Mouse (Mus musculus): Measurements from ENCODE around the gene Cdc37l1. TPM values are rescaled to one million over a fixed set of nuclear protein-coding genes. Genes with fewer than 3 reads are reported as not detected.

The Cdc37l1 gene
- total RNA-seq, 1 experiment from 2014 or later = 106 TPM

DNA sequence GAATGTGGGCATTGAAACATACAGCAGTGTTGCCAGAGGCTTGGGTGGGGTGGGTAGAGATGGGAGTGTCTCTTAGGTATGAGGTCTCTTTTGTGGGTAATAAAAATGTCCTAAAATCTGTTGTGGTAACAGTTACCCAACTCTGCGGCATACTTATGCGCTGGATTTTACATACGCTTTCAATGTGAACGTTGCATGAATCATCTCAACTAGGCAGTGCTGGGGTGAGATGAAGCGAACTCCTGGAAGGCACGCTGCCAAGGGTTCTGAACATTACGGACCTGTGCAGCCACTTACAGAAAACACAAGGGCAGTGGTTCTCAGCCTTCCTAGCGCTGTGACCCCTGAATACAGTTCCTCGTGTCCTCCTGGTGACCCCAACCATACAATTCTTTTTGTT, 52.5 kb downstream of the Cdc37l1 start:
- no peak for ATAC-seq (ENCODE audit: extremely low read depth, insufficient number of reproducible peaks, low FRiP score, poor library complexity, severe bottlenecking)

DNA sequence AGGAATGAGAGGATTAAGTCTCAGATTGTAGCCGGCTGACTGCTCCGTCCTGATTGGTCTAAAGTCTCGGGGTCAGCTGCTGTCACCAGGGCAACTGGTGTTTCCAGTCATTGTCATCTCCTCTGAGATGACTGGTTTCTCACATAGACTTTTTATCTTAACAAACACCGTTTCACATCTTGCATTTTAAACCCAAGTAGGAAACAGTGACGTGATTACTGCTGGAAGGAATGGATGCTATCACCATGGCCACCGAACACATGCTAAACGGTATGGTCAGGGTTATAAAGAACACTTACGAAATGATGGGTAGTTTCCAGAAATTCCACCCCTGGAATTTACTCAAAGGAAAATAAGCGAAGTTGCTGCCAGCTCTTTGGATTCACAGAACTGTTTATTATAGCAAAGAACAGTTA, 54.2 kb downstream of the Cdc37l1 start:
- no peak for ATAC-seq (ENCODE audit: extremely low read depth, insufficient number of reproducible peaks, low FRiP score, poor library complexity, severe bottlenecking)

DNA sequence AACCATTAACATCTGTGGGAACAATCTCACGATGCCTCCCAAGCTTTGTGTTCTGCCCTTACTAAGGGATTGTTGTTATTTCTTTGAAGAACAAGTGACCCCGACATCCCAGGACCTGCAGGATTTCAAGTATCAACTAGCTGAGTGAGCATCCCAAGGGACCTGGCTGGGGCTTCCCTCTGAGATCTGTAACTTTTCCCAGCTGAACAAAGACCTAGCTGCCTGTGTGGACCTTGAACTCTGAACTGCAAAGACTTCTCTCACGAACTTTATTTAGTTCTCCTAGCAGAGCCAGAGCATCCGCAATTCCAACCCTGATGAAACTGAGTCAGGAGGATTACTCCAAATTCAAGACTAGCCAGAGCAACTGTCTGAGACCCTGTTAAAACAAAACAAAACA, 55.2 kb downstream of the Cdc37l1 start:
- no peak for ATAC-seq (ENCODE audit: extremely low read depth, insufficient number of reproducible peaks, low FRiP score, poor library complexity, severe bottlenecking)

DNA sequence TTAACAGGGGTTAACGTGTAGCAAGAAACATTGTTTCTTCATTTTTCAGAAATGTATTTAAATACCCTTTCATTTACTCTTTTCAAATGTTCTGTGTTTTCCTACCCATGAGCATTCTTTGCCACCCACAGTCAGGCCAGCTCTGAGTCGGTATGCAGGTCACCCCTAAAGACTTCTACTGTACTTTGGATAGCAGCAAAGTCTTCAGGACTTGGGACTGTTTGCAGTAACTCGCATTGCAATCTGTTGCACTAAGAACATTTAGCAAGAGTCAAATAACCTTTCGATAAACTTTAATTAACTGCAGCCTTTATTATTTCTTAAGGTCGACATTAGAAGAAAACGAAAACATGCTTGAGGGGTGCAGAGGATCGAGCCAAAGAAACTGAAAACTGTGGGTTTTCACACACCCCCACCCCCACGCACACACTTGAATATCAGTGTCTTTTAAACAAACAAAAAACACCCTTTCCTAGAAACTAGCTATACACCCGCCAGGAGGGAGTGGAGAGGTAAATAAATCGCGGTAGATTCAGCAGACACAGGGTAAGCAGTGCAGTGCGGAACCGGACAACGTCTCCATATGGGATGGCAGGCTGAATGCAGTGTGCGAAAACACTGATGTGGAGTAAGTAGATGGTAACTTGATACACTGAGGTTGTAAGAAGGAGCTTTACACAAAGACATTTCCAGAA, 56.0 kb downstream of the Cdc37l1 start:
- ATAC-seq (ENCODE audit: extremely low read depth, insufficient number of reproducible peaks, low FRiP score, poor library complexity, severe bottlenecking) = no peak

DNA sequence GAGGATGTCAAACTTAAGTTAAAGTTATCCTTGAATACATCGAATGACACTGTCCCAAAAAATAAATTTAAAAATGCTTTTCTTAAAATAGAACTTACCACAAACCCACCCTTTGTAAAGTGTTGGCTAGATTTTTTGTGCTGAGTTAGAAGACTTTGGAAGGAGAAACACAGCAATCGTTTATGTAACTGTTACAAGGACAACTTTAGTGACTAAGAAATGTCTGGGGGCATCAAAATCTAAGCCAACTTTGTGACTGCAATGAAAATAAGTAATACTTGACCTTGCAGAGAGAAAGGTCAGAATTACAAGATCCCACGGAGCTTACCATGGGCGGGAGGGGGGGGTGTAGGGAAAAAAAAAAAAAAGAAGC, 56.8 kb downstream of the Cdc37l1 start:
- no peak for ATAC-seq (ENCODE audit: extremely low read depth, insufficient number of reproducible peaks, low FRiP score, poor library complexity, severe bottlenecking)

DNA sequence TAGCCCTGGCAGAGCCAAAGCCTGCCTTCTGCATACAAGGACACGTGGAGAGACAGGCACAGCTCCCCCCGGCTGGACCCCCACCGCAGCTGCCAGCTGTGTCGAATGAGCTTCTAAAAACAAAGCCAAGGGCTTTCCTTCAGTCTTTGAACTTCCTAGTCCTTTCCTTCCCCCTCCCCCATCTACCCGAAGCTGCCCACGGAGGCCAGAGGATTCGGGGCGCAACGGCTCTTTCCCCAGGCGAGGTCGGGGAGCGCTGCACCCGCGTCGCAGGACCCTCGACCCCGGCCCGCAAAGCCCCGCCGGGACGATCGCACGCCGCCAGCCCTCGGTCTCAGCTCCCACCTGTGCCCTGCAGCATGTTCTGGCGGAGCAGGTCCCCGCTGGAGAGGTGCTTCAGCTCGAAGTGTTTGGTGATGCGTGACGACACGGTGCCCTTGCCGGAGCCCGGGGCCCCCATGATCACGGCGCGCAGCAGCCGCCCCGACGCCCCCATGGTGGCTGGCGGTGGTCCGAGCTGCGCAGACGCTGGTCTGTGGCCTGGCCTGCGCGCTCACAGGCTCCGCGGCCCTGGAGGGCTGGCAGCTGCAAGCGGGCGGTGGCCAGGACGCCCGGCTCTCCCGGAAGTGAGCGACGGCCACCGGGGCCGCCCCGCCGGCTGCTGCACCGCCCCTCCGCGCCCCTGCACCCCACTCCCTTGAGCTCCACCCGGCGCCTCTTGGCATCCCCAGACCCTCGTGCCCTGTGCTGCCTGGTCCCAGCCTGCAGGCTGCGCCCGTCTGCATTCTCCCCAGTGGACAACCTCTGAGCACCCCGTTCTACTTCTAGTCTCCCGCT, 57.4 kb downstream of the Cdc37l1 start, which contains the start of gene Ak3:
Gene Ak3 (minus strand): TSS at position 628 of the 837 bp plus-strand sequence.
- ATAC-seq (ENCODE audit: extremely low read depth, insufficient number of reproducible peaks, low FRiP score, poor library complexity, severe bottlenecking) = peak; percentile 76

DNA sequence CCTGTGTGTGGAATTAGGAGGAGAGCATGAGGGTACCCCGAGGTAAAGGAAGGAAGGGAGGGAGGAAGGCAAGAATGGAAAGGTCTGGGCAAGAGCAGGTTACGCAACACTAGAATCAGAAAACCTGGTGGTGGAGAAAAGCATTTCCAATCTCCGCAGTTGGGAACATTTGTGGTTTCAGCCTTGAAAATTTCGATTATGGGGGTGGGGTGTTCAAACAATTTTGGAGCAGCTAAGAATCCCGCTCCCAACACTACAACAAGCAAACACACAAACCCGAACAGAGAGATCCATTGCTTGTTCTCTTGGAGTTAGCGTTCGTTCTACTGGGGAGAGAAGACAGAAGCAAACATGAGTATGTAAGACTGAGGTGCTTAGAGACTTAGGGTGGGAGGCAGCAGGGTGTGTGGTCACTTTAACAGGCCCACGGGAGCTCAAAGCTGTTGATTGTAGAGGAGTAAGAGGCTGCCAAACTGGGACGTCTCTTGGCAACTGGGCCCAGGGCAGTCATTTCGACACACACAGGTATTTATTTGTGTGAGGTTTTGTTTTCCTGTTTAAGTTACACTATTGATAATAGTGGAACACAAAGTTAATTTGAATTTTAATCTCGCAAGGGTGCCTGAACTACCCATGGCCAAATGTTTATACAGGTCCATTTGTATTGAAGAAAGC, 59.4 kb downstream of the Cdc37l1 start:
- ATAC-seq (ENCODE audit: extremely low read depth, insufficient number of reproducible peaks, low FRiP score, poor library complexity, severe bottlenecking) = no peak

DNA sequence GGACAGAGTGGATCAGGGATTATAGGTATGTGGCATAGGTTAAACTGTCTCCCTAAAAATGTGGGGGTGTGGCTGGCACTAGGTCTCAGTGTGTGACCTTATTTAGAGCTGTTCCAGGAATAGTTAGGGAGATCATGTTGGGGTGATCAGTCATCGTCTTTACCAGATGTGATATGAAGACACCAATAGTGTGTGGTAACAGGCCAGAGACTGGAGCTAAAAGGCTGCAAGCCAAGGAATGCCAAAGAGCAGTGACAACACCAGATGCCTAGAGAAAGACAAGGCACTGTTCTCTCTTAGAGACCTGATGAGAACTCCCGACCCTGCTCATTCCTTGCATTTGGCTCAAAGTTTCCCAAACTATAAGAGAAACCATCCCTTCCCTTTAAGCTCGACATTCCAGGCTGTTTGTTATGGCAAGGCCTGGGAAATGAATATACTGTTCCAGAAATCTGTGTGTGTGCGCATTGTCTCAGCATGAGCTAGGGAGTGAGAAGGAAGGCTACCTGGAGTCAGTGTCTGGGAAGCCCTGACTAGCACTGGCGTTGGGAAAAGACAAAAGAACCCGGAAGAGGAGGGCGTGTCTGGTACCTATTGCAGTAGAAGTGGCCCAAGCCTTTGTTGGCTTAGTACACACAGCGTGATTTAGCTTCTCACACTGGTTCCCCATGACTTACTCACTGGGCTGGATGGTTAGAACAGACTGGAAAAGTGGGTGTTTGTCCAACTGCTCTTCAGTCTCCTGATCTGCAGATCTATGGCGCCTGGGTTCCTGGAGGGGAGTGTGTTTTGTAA, 60.2 kb downstream of the Cdc37l1 start:
- ATAC-seq (ENCODE audit: extremely low read depth, insufficient number of reproducible peaks, low FRiP score, poor library complexity, severe bottlenecking) = no peak

DNA sequence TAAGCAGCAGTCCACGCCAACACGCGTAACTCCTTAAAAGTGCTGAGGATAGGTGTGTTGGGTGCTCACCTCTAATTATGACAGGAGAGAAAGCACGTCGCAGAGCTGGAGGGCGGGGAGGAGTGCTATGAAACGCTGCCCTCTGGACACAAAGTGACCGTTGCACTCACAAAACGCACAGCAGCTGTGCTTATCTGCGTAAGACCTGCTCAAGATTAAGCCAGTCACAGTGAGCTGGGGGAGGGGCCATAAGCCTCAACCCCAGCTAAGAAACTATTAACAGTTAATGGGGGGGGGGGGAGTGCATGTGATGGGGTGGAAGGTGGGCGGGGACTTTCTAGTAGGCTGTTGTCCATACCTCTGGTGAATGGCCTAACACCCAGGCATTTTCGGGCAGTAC, 62.6 kb downstream of the Cdc37l1 start:
- no peak for ATAC-seq (ENCODE audit: extremely low read depth, insufficient number of reproducible peaks, low FRiP score, poor library complexity, severe bottlenecking)

DNA sequence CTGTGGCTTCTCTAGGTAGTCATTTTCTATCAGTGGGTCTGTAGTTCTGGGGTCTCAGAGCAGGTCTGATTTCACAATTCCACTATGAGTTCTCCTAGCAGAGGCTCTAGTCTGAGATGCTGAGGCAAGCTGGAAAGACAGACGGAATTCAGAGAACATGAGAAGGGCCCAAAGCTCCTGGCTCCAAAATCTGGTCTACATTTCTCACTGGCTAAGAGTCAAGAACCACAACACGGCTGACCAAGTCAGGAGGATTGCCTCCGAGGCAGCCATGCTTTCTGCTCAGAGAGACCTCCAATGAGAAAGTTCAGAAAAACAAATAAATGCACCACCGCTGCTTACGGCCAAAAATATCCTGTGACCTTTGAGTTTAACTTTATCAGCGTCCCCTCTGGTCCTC, 64.4 kb downstream of the Cdc37l1 start:
- ATAC-seq (ENCODE audit: extremely low read depth, insufficient number of reproducible peaks, low FRiP score, poor library complexity, severe bottlenecking) = no peak

DNA sequence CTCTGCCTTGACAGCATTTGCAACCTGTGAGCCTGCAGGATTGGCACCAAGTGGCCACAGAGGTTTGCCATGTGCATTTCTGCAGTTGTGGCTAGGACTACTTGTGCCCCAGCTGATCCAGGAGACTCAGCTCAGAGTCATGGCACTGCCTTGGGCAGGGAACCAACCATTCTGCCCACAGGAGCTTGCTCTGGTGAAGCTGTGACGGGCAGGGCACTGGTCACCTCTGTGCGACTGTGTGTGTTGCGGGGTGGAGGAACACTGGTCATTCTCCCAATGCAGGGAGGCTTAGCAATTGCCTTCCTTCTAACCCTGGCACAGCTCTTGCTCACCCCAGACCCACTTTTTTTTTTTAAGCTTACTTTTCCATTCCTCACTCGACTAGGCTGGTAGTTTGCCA, 65.3 kb downstream of the Cdc37l1 start:
- no peak for ATAC-seq (ENCODE audit: extremely low read depth, insufficient number of reproducible peaks, low FRiP score, poor library complexity, severe bottlenecking)

DNA sequence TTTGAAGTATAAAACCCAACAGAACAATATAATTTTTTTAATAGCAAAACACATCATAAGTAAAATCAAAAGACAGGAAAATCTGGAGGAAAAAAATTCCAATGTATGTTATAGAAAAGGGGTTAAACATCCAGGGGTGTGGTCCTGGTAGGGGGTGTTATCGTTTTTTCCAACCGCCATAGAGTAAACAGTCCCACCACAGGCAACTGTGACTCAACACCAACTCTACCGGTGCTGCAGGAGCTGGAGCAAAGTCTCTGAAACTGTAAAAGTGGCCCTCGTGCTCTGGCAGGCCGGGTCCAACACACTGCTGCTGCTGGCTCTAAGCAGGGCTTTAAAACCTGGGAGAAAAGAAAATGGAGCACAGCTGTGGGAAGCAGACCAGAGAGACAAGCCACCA, 68.6 kb downstream of the Cdc37l1 start:
- no peak for ATAC-seq (ENCODE audit: extremely low read depth, insufficient number of reproducible peaks, low FRiP score, poor library complexity, severe bottlenecking)

DNA sequence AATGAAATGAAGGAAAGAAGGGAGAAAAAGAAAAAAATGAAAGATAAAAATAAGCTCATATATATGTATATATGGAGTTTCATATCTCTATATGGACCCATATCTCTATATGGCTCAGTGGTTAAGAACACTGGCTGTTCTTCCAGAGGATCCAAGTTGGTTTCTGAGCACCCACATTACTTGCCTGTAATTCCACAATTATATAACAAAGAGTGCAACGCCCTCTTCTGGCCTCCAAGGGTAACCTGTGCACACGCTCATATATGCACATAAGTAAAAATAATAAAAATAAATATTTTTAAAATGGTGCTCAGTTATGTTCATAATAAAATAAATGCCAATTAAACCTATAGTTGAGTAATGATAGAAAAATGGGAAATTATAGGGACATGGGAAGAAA, 69.5 kb downstream of the Cdc37l1 start:
- ATAC-seq (ENCODE audit: extremely low read depth, insufficient number of reproducible peaks, low FRiP score, poor library complexity, severe bottlenecking) = no peak

DNA sequence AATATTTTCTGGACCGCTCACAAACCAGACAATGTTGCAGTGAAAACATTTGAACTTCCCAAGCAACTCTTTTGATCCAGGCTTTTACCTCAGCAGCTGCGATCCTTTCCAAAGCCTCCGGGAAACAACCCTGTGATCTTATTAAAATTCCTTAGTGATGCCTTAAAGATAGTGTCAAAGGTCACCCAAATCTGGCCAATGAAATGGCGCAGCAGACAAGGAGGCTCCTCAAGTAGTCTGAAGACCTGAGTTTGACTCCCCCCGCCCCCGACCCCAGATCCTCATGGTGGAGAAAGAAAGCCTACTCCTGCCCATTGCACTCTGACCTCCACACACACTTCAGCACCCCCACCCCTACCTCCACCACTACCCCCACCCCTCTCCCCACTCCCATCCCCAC, 70.1 kb downstream of the Cdc37l1 start:
- ATAC-seq (ENCODE audit: extremely low read depth, insufficient number of reproducible peaks, low FRiP score, poor library complexity, severe bottlenecking) = no peak

DNA sequence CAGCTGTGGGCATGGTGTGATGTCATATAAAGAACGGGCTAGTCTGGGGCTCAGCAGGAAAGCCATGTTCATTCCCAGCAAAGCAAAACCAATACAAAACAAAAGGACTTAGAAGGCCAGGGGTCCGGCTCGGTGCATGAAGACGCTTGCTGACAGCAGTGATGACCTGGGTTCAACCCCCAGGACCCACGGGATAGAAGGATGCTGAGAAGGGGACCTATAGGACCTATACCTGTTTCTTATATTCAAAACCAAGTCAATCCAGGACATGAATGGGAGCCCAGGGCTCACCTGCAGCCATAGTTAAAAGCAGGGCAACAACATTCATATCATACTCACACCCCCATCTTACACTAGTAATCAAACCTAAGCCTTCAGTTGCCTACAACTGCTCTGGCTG, 72.9 kb downstream of the Cdc37l1 start:
- ATAC-seq (ENCODE audit: extremely low read depth, insufficient number of reproducible peaks, low FRiP score, poor library complexity, severe bottlenecking) = no peak

DNA sequence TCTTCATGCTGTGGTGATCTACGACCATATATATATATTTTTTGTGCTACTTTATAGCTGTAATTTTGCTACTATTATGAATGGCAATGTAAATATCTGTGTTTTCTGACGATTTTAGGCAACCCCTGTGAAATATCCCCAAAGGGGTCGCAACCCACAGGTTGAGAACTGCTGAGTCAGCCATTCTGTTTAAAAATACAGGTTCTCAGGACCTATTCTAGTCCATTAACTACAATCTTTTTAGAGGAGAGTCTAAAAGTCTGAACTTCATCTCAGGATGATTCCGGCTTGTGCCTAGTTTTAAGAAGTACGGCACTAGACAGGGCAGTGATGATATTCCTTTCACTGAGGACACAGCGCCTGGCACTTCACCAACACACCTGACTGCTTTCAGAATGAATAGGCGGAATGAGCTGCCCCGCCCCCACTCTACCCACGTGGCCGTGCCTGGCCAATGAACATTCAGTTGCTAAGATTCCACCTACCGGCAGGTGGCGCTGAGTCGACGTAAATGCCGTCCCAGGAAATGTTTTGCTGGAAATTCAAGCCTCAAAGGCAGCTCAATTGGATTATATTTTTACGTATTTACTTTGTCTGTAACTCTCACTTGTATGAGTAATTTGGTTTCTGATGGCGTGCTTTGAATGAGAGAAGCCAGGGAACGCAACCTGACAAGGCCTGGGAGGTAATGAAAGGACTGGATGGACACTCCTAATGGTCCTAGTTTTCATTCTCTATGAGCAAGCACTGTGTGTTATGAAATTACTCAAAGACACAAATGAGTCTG, 73.6 kb downstream of the Cdc37l1 start:
- ATAC-seq (ENCODE audit: extremely low read depth, insufficient number of reproducible peaks, low FRiP score, poor library complexity, severe bottlenecking) = peak; percentile 94

DNA sequence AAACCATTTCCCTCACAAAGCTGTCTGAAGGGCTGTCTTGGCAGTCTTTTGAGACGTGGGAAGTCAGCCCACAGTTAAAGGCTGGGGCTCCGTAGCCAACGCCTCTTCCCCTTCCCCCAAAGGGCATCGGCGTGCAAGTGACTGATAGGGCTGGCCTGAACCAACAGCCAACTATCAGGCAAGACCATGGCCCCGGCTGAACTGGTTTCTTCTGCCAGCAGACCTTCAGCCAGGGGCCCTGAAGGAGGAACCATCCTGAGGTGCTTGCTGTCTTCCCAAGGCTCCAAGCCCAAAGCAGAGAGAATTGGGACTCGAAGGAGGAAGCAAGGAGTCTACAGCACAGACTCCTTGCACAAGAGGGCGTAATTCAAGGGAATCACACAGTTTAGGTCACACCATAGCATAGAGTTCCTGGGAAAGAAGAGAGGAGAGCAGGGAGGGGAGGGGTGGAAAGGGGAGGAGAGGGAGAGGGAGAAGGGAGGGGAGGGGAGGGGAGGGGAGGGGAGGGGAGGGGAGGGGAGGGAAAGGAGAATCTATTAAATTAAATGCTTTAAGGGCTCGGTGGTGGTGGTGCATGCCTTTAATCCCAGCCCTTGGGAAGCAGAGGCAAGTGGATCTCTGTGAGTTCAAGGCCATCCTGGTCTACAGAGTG, 74.4 kb downstream of the Cdc37l1 start:
- ATAC-seq (ENCODE audit: extremely low read depth, insufficient number of reproducible peaks, low FRiP score, poor library complexity, severe bottlenecking) = no peak

DNA sequence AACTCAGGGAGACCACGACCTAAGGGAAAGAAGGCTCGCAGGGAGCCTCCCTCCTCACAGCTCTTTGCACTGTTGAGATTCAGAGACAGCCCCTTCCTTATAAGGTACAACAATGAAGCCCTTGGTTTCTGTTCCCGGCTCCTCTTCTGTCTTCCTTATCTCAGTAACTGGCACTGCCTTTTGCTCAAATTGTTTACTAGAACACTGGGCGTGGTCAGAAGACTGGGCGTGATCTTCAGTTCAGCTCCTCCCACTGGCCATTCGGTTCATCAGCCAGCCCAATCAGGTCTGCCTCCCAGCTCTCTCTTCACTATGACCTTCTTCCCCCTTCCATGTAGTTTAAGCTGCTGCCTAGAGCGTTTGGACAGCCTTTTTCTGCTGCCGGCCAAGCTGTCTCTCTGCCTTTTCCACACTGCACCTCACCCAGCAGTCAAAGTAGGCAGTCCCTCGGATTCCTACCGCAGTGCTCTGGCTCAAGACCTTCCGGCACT, 76.9 kb downstream of the Cdc37l1 start:
- ATAC-seq (ENCODE audit: extremely low read depth, insufficient number of reproducible peaks, low FRiP score, poor library complexity, severe bottlenecking) = peak; percentile 83

Data from neutrophil, adult 5-6 weeks (primary cell).